Mouse (Mus musculus) E14TG2a.4 (cell line): ENCODE measurements around the gene Upp2.
A peak's percentile ranks its signal among the peaks of the same experiment; 100 is the strongest.

Experiments used
- H3K27me3 ChIP-seq: 2 replicates; pipeline ENCODE4 v1.6.1; 2014; ENCODE audit warnings: low read length, control low read depth; ENCODE audit not compliant: insufficient read depth
- H3K36me3 ChIP-seq: 2 replicates; pipeline ENCODE4 v1.6.1; 2014; ENCODE audit warnings: low read length, control low read depth; ENCODE audit not compliant: insufficient read depth
- H3K4me1 ChIP-seq: replicated peaks from 2 replicates; pipeline ENCODE4 v1.6.1; 2014; ENCODE audit warnings: low read depth, low read length, control low read depth
- H3K4me3 ChIP-seq: replicated peaks from 2 replicates; pipeline ENCODE4 v1.5.1; 2014; ENCODE audit warnings: mild to moderate bottlenecking, low read length
- H3K9me3 ChIP-seq: 2 replicates; pipeline ENCODE4 v1.6.1; 2014; ENCODE audit warnings: low read length, control low read depth
- CTCF ChIP-seq: conservative IDR thresholded peaks from 2 replicates; pipeline ENCODE4 v1.5.1; 2014; ENCODE audit warnings: low read length
- NANOG ChIP-seq: IDR thresholded peaks from 2 replicates; pipeline ENCODE4 v1.6.1; 2014; ENCODE audit warnings: borderline replicate concordance, low read length, mixed read lengths
- POU5F1 ChIP-seq: IDR thresholded peaks from 2 replicates; pipeline ENCODE4 v1.6.1; 2014; ENCODE audit warnings: low read length, borderline replicate concordance

Upp2 gene

DNA sequence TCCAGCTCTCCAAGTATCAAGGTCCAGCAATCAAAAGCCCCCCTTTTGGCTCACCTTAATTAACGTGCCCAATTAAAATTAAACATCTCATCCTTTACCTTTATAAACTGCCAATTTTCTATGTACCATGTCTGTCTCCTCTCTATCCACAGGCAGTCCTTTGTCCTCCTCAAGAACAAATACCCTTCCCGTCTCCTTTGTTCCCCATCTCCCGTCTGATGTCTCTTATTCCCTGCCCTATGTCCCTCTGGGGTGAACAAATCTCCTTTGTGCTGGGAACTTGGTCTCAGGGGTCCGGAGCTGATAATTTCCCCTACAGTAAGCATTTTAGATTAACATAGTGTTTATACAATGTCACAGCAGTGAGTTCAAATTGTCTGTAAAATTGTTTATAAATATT lies 230.4 kb downstream of the Upp2 start:
- Histone ChIP-seq H3K4me3 (no peak overlapping the region), H3K27me3 (no peaks in the 10 kb centered on the region), H3K9me3 (no peaks in the 10 kb centered on the region), H3K36me3 (no peaks in the 10 kb centered on the region), H3K4me1 (no peaks in the 10 kb centered on the region)
- TF ChIP-seq CTCF (no peak), NANOG (no peak), POU5F1 (no peak)

DNA sequence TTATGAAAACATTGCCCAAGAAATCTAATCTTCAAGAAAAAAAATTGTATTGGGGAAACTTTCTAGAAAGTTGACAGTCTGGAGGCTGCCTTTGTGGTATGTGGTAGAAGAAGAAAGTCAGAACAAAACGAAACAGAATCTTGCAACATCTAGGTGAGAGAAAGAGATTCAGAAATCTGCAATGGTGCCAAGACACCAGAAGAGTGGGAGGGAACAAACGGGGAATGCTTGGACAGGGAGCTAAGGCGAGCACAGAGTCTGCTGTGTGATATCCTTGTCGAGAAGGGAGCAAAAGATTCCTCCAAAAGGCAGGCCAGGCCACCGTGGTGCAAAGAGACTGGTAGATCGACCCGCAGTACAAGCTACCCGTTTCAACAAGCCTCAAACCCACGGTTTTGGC lies 232.0 kb downstream of the Upp2 start:
- TF ChIP-seq NANOG, result no peak
- no peak for TF ChIP-seq POU5F1
- TF ChIP-seq CTCF, result no peak

DNA sequence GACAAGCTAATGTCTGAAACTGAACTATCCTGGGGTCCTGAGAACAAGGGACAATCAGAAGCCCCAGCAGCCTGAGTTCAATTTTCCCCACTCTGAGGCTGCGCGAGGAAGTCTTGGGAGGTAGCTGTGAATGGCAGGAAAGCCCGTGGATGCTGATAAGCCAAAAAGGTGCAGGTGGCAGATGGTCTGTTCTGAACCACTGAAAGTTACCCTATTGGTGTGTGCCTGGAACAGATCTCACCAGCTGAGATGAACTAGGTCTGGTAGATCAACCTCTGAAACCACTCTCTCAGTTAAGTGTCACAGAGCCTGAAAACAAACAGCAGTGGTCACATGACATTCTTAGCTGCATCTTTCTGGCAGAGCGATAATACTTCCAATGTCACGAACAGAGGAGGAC lies 232.5 kb downstream of the Upp2 start:
- TF ChIP-seq CTCF, result no peak
- TF ChIP-seq NANOG, result no peak
- TF ChIP-seq POU5F1, result no peak
- Histone ChIP-seq H3K27me3 (no peaks in the 10 kb centered on the region), H3K9me3 (no peaks in the 10 kb centered on the region), H3K36me3 (no peaks in the 10 kb centered on the region), H3K4me1 (no peaks in the 10 kb centered on the region), H3K4me3 (no peak overlapping the region)

More for the DNA sequence above, 232.0 kb downstream of the Upp2 start:
- Histone ChIP-seq H3K4me3 (no peak overlapping the region), H3K36me3 (no peaks in the 10 kb centered on the region), H3K9me3 (no peaks in the 10 kb centered on the region), H3K4me1 (no peaks in the 10 kb centered on the region), H3K27me3 (no peaks in the 10 kb centered on the region)

DNA sequence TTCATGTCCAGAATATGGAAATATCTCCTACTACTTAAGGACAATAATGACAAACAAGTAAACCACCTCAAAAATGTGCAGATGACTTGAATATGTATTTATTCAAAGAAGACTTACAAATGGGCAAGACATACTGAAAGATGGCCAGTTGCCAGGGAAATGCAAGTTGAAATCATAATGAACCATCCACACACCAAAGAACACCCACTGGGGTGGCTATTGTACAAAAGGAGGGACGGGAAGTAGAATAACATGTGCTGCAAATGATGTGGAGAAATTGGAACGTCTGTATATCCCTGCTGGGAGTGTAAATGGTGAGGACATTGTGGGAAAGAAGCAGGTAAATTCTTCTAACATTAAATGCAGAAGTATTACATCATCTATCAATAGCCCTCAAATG lies 245.8 kb downstream of the Upp2 start:
- no peak for TF ChIP-seq CTCF
- no peak for TF ChIP-seq NANOG
- no peak for TF ChIP-seq POU5F1
- no peaks in the 10 kb centered on the region for H3K4me1 ChIP-seq
- no peaks in the 10 kb centered on the region for H3K27me3 ChIP-seq
- no peaks in the 10 kb centered on the region for H3K9me3 ChIP-seq
- H3K4me3 ChIP-seq, result no peak overlapping the region
- H3K36me3 ChIP-seq, result no peaks in the 10 kb centered on the region

DNA sequence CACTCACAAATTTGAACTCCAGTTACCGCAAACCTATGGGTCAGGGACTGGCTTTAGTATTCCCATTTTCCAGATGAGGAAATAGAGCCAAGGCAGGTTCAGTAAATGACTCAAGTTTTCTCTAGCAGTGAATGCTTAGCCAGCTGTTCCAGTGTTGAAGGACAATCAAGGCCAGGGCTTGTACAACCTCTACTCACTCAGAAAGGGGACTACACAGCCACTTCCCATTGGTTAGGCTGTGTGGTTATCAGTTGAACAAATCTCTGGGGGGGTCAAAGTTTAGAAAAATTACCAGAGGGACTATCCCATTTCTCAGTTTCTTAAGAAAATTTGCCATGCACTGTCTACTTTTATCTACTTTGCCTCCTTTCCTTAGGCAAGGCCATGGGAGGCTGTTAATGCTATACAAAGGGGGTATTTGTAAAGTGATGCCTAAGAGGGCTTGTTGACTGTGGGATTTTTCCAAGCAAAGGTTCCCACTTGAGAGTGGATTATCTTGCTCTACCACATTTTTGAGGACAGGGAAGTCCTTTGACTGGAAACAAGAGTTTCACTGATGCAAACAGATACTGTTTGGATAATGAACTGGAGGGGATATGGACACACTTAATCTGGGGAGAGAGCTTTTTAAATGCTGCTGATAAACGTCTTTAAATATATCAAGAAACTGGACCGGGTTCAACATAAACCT lies 262.0 kb downstream of the Upp2 start:
- Histone ChIP-seq H3K9me3 (peaks cover 15% of the 10 kb centered on the region), H3K4me1 (peaks cover 9% of the 10 kb centered on the region), H3K36me3 (no peaks in the 10 kb centered on the region), H3K4me3 (no peak overlapping the region), H3K27me3 (no peaks in the 10 kb centered on the region)
- TF ChIP-seq CTCF, result no peak
- TF ChIP-seq POU5F1, result no peak
- TF ChIP-seq NANOG, result no peak

DNA sequence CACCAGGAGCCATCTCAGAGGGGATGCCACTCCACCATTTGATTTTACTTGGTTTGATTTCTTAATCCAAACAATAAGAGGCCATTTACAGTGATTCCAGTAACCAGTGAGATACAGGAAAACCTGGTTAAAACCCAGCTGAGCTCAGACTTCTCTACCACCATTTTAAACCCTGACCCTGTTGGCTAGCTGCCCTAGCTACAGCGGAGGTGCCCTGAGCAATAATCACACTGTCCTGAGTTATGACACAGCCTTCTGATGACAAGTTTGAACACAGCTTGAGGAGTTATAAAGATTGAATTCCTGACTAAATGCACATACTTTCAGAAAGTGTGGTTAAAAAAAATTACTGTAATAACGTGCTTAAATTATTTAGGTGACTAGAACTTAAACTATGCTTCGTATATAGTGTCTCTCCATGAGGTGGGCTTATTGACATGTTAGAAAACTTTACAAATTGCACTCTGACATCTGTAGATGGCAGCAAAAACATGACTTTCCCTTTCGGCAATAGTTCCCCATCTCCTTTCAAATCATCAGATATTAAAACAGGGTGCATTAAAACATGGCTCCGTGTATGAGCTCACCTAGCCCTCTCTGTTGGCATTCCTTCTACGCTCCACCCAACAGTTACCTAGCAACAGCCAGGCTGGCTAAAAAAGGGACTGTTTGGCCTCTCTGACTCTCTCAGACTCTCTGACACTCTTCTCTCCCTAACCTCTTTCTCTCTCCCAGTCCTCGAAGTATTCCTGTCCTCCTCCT lies 263.1 kb downstream of the Upp2 start:
- TF ChIP-seq NANOG (no peak), CTCF (no peak), POU5F1 (no peak)

DNA sequence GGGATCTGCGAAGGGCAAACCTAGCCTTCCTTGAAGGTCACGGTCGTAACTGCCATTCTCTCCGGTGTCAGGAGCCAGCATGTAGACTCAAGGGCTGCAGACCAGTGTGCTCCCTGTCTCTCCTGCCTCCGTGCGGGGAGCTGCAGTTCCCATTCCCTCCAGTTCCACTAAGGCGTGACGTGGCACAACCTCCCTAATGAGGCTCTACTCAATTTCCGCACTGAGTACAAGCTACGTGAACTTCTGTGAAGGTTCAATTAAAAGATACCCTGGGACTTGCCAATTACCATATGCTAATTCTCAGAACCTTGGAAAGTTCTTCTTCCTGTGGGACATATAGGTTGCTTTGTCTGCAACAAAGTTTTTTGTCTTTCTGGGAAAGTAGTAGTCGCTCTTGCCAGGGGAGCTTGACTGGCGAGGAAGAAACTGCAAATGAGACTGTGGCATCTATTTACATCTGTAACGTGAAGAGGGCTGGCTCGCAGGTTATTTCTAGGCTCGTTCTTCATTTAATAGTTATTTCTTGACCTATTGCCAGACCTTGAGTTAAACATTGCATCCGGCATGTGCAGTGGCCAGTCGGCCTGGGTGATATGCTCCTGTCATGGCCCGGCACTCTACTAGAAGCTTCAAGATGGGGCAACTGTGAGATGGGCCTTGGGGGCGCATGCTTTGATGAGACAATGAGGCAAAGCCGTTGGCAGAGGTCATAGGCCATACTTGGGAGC lies 265.3 kb downstream of the Upp2 start:
- Histone ChIP-seq H3K4me1 (peaks cover 9% of the 10 kb centered on the region), H3K36me3 (no peaks in the 10 kb centered on the region), H3K9me3 (peaks cover 15% of the 10 kb centered on the region), H3K27me3 (no peaks in the 10 kb centered on the region), H3K4me3 (peak overlapping the region; percentile 41)
- TF ChIP-seq POU5F1 (no peak), NANOG (no peak), CTCF (no peak)

More for the DNA sequence above, 263.1 kb downstream of the Upp2 start:
- Histone ChIP-seq H3K4me3 (no peak overlapping the region), H3K4me1 (peaks cover 9% of the 10 kb centered on the region), H3K9me3 (peaks cover 15% of the 10 kb centered on the region), H3K36me3 (no peaks in the 10 kb centered on the region), H3K27me3 (no peaks in the 10 kb centered on the region)

DNA sequence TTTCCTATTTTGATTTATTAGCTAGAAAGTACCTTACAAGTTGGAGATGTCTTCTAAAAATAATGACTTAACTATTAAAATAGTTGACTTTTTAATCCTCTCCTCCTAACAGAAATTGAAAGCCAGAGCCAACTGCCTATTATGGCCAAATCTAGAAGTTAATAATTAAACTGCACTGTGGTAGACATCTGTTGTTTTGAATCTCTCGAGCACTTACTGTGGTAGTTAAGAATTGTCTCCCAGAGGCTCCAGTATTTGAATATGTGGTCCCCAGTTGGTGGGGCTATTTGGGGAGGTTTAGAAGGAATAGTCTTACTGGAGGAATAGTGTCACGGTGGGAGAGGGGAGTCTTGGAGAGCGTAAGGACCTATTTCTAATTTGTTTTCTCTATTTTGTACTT lies 273.9 kb downstream of the Upp2 start:
- Histone ChIP-seq H3K27me3 (no peaks in the 10 kb centered on the region), H3K4me3 (no peak overlapping the region), H3K4me1 (no peaks in the 10 kb centered on the region), H3K36me3 (no peaks in the 10 kb centered on the region), H3K9me3 (no peaks in the 10 kb centered on the region)
- no peak for TF ChIP-seq CTCF
- no peak for TF ChIP-seq POU5F1
- TF ChIP-seq NANOG, result no peak

DNA sequence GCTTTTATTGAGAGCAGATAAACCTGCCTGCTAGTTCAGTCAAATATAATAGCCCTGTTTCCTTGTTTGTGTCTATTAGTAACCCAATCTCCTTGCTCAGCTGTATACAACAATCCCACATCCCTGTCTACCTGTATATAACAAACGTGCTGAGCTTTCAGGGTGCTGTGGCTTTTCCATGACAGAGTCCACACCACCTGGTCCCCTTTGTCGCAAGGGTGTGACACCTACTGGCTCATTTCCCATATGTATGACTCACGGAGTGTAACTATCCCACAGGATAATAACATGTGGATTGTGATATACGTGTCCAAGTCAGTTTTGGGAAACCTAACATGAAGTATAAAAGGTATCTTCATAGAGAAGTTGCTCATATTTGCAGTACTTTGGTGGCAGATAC lies 275.3 kb downstream of the Upp2 start:
- TF ChIP-seq NANOG (no peak), POU5F1 (no peak), CTCF (no peak)
- Histone ChIP-seq H3K4me1 (no peaks in the 10 kb centered on the region), H3K27me3 (no peaks in the 10 kb centered on the region), H3K9me3 (no peaks in the 10 kb centered on the region), H3K4me3 (no peak overlapping the region), H3K36me3 (no peaks in the 10 kb centered on the region)
